Mouse (Mus musculus): ENCODE results near the gene Stk32b. TPM values are rescaled to one million over a fixed set of nuclear protein-coding genes. Genes with fewer than 3 reads are reported as not detected.

Gene Stk32b
- total RNA-seq, 2 experiments from 2014 or later, result 0.25 to 0.31 TPM

Other genes with a start within 250 kb of the Stk32b start
- gene Cytl1, start 18.3 kb upstream of the Stk32b start, total RNA-seq (2021), result 1 to 10 TPM in 1 of 2 experiments, not detected in 1; 1.1 TPM
- gene Msx1, start 107.4 kb upstream of the Stk32b start, total RNA-seq (2021), result 1 to 10 TPM; 4.0 to 5.1 TPM

Measured in gastrocnemius, postnatal 4 days (tissue).